Mouse (Mus musculus) MEL-GATA-1-ER (cell line): ENCODE measurements at regions not wholly inside any gene's neighbourhood (a gene's known extent, or its start where the extent isn't known, plus 50 kb on each side); places are given as distances from the start of the nearest gene placed in this dataset.

Source experiments
- DNase-seq: peaks from one replicate; pipeline ENCODE4 v3.0.0-alpha.2; 2012; ENCODE audit warnings: low read depth; ENCODE audit errors: extremely low read depth

DNA sequence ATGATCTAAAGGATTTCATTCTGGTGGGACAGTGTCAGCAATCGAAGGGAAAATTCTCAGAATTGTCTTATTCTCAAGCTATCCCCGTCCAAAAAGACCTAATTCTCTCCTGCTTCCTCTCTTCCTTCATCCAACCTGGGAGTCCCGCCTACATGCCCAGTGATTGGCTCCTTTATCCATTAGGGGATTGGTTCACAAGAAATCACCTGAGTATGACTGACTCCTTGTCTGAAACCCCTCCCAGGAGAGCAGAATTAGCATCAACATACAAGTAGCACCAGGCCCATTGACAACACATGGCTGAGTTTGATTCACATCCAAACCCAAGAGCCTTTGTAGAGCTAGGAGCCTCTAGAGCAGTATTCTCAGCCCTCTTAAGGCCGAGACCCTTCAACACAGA lies 148.9 kb downstream of the Zfp706 start:
- DNase-seq = no peak

DNA sequence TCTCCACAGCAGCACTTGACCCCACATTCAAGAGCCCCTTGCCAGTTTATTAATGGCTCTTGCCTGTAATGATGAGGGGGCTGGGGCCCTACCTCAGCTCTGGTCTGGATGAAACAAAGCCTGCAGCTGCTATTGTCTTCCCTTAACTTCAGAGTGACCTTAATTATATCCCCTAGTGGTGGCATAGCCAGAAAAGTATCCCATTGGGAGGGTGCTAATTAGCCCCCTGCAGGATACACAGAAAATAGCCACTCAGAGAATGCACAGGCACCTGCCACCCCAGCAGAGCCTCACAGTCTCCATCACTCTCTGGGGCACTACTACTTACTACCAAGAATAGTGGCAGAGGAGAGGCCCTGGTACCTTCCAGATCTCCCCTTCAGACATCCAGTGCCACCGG lies 150.0 kb downstream of the Zfp706 start:
- DNase-seq = no peak

DNA sequence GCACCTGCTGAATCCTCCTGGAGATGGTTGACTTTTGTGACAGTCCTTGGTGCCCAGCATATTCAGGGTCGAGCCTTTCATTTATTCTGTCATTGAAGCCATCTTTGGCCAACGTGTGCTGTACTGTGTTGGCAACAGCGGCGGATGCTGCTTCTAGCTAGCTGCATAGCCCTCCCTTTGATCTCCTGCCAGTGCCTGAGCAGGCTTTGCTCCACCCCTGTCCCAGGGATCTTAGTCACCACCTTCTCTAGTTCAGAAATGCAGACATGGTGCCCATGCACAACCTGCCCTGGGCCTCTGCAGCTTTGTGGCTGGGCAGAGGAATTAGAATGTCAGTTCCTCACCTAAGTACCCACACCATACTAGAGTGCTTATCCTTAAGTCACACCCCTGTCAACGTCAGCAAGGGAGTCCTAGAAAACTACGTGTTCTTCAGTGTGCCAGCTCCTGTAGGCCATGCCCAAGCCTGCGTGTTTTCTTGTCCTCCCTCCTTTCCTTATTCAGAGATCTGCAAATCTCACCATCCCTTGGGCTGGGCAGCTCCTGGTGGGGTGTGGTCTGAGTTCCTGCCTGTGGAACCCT lies 151.9 kb downstream of the Zfp706 start:
- no peak for DNase-seq

- no peak for DNase-seq
Observed at GRCm38 (mm10) chr15:36854900-36855321, 152.7 kb downstream of the Zfp706 start.

DNA sequence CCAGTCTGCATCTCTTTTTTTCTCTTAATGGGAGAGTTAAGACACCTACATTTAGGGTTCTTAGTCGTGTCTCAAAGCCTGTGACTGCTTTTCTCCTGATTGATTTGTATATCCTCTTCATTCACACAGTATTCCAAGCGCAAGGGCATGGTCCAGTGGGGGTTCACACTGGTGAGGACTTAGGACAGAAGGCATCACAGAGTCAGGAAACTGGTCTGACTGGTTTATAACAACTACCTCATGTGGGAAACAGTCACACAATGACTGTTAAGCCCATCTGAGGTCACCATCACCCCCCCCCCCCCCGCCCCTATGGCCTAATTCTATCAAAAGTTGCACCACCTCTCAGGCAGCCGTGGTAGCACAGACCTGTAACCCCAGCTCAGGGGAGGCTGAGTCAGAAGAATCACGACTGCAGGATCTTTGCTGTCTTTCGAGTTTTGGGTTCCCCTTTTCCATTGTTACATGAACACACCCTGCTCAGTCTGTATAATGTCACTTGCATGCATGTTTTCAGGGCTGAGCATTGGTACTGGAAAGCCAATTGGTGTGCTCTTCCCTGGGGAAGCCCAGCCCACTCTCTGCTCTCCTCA lies 155.2 kb downstream of the Zfp706 start:
- DNase-seq = no peak

GRCm38 (mm10) chr15:36848238-36848637 lies 159.3 kb downstream of the Zfp706 start:
- no peak for DNase-seq

DNA sequence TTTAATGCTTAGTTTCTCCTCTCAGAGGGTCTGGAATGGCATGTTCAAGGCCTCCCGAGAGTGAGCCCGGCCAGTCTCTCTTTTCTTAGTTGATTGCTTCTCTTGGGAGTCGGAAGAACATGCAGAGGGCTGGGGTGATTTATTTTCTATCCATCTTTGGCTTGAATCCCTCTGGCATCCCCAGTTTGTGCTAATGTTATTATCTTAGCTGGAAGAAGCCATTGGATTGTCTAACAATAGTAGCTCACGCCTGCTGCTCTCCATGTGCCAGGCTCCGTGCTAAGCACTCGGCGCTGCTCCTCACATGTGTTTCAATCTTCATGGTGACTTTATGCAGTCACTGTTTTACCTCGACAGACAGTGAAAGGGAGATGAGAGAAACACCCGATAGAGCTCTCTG lies 160.8 kb downstream of the Zfp706 start:
- DNase-seq = no peak
